Mouse (Mus musculus) lung, postnatal 14 days (tissue): ENCODE measurements around the gene Kif13a.
A peak's percentile ranks its signal among the peaks of the same experiment; 100 is the strongest.

Experiments
- DNase-seq: peaks from one replicate; pipeline ENCODE4 v3.0.0; 2021

The Kif13a gene

DNA sequence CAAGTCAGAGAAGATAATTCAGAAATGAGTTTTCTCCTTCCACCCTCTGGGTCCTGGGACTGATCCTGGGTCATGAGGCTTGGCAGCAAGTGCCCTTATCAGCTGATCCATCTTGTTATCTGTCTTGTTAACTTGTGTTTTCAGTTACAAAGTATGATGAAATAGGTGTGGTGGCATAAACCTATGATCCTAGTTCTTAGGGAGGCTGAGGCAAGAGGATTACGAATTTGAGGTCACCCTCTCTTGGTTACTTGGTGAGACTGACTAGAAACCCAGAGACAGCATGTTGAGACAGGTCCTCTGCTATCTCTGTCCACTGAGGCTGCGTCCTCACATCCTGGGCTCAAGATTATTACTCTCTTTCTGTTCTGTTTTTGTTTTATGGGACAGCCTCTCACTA, 164.3 kb downstream of the Kif13a start:
- no peak for DNase-seq

DNA sequence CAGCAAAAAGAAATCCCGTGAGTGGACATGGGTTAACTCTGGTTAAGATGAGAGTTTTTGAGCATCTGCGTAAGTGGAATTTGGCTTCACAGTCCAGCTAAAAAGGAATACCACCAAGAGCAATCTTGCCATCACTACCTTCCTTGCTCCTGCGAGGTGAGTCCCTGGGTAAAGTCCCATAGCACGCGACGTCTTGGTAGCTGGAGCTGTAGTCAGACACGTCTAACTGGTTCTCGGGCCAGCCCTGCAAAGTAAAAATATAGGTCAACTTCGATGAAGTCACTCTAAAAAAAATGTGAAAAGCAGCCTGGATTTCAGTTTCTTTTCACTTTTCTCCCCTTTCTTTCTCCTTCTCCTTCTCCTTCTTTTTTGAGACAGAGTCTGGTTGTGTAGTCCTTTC, 166.5 kb downstream of the Kif13a start:
- no peak for DNase-seq

GRCm38 (mm10) chr13:46760921-46761320, 168.7 kb downstream of the Kif13a start:
- DNase-seq = no peak

- no peak for DNase-seq
Measured at GRCm38 (mm10) chr13:46759281-46759809, 170.3 kb downstream of the Kif13a start.

DNA sequence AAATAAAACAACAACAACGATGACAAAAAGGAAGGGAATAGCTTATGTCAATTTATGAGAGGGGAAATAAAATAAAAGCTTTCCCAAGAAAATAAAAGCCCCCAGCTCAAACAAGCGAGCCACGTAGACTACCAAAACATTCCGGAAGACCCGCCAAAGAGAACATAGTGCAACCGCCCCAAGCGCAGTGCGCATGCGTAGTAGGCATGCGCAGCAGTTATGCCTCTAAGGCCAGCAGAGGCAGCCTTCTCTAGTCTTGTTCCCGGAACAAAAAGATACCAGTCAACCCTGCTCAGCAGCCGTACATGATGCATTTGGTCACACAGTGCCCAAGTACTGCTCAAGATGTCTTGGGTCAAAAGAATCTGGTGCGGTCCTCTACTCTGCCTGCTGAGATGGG, 171.0 kb downstream of the Kif13a start:
- no peak for DNase-seq

DNA sequence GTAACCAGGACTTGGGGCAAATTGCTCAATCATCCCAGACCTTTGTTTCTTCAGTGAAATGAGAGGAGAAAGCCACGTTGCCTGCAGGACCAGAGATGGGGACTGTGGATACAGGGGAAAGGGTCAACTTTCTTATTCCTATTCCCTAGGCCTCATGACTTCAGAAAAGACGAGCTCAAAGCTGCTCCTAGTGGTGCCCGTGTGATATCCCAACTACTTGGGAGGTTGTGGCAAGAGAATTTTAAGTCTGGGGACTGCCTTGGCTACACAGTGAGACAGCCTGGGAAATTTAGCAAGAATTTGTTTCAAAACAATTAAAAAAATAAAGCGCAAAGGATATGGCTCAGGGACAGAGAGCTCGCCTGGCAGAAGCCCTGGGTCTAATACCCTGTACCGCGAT, 171.7 kb downstream of the Kif13a start:
- DNase-seq = no peak

GRCm38 (mm10) chr13:46753294-46753693, 176.4 kb downstream of the Kif13a start:
- no peak for DNase-seq

DNA sequence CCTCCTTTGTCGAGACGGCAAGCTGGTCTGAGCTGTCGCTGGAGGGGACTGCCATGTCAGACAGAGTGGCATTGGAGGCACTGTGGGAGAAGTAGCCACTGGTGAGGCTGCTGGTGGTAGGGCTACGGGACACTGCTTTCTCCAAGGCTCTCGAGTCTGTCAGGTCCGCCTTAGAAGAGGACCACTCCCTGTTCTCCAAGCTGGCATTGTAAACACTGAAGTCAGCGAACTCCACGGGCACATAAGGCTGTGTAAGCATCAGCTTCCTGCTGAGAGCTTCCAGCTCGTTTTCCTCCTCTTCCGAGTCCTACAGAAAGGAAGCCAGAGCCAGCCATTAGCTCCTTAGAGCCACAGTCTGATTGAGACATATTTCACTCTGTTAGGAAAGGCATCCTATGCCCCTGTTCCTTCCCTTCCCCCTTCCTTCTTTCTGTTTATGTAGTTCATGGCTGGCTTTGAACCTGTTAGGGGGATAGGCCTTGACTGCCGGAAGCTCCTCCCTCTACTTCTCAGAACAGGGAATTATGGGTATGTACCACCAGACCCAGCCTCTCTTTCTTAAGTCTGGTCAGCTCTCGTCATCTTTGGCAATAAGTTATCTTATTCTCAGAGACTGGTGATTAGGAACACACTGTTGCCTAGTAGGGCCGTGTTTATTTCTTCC, 177.0 kb downstream of the Kif13a start:
- DNase-seq = peak; percentile 49

- no peak for DNase-seq
Measured at GRCm38 (mm10) chr13:46748138-46748873, 181.4 kb downstream of the Kif13a start.

- no peak for DNase-seq
Measured at GRCm38 (mm10) chr13:46743821-46744220, 185.8 kb downstream of the Kif13a start.

GRCm38 (mm10) chr13:46742367-46742766, 187.3 kb downstream of the Kif13a start:
- no peak for DNase-seq

DNA sequence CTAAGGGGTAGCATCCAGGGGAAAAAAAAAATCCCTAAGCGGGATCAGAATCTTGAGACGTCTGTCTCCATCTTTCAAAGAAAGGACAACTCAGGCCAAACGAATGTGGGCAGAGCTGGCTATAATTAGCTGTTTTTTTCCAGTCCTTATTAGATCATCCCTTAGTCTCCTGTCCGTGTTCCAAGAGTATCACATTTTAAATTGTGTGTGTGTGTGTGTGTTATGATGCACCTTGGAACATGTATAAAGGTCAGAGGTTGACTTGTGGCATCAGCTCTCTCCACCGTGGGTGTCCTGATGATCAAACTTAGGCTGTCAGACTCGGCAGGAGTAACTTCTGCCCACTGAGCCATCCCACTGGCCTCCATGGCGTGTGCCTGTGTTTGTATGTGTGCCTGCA, 190.2 kb downstream of the Kif13a start:
- DNase-seq = no peak

DNA sequence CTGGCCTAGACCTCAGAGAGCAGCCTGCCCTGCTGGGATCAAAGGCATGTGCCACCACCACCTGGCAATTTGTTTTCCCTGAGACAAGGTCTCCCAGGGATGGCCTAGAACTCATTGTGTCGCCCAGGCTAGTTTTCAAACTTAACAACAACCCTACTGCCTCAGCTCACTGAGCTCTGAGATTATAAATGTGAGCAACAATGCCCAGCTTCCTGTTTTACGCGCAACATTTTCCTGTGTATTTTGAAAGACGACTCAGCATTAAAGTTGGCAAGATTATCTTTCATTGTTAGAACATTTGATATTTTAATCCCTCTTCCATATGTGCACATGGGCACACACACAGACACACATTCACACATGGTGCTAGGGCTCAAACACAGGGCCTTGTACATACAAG, 192.2 kb downstream of the Kif13a start:
- no peak for DNase-seq

GRCm38 (mm10) chr13:46736479-46736865, 193.2 kb downstream of the Kif13a start:
- DNase-seq = no peak

DNA sequence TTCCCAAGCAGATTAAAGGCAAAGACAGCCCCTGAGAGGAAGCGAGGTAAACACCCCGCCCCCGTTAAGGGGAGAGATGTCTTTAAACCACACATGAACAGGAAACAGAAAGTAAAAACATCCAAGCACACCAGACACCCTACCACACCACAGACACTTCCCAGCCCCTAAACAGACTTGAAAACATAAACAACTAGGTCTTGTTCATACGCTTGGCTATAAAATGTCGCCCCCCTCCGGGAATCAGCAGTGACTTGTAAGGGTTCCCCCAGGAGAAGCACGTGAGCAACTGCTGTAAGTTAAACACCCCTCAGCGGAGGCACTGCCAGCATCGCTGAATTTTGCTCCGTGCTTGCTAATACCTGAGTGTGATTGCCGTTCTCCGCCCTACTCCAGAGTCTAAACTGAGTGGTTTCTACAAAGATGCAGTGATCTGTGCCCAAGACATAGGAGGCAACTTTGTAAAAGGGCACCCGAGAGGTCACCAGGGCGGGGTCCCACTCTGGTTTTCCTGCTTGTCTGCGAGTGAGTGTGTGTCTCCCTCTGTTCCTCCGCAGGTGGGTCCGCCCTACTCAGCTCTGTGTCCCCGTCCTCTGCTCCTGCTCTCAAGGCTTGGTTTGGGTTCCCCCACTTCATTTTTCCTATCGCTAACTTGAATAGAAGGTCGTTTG, 193.7 kb downstream of the Kif13a start:
- DNase-seq = peak; percentile 61

- no peak for DNase-seq
Measured at GRCm38 (mm10) chr13:46735219-46735807, 194.4 kb downstream of the Kif13a start.

GRCm38 (mm10) chr13:46729998-46730397, 199.7 kb downstream of the Kif13a start:
- no peak for DNase-seq

- DNase-seq = no peak
Measured at GRCm38 (mm10) chr13:46728411-46728810, 201.3 kb downstream of the Kif13a start.

DNA sequence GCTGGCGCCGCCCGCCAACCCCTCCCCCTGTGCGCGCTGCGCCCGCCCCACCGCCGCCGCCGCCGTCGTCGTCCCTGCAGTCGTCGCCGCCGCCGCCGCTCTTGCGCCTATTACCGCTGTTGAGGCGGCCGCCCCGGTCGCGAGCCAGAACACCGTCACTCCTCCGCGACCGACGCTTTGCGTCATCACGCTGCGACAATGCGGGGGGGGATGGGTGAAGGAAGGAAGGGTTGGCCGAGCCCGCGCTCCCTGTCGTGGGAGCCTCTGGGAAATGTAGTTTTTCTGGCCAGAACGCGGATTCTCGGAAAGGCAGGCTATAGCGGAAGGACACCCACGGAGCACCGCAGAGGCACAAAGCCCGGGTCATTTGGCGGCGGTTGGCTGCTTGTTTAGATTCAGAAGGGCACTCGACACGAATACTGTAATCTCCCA, 201.8 kb downstream of the Kif13a start, which contains the start of gene Nup153:
Gene Nup153 (minus strand): TSS at position 104 of the 432 bp plus-strand sequence.
- DNase-seq = peak; percentile 100

DNA sequence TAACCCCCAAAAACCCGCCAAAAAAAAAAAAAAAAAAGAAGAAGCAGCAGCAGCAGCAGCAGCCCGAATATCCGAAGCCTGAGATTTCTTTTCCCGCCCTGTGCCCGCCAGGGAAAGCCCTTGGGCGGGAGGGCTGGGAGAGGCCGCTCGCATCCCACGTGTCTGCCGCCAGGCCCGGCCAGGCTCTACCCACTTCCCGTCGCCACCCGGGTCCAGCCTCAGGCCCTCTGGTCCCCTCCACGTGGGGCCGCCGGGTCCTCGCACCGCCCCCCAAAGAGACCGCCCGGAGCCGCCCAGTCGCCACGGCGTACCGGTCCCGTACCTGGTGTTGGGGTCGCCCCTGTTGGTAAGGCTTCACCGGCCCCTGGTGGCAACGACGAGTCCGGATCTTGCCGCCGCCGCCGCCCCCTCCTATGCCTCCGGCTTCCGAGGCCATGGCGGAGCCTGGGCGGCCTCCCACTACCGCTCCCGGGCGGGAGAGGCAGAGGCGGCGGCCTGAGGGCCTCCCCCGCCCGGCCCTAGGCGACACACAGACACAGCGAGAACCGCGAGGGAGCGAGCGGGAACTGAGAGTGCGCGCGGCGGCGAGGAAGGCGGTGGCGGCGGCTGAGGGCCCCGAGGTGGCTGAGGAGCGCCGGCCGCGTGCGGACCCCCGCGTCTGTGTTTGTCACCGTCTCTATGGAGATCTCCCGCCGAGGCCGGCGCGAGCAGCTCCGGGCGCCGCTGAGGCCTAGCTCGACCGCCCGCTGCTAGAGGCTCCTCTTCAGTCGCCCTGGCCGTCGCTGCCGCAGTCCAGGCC, 202.4 kb downstream of the Kif13a start:
- DNase-seq = peak; percentile 60

- DNase-seq = peak; percentile 17
Measured at GRCm38 (mm10) chr13:46726288-46727037, 203.2 kb downstream of the Kif13a start.

DNA sequence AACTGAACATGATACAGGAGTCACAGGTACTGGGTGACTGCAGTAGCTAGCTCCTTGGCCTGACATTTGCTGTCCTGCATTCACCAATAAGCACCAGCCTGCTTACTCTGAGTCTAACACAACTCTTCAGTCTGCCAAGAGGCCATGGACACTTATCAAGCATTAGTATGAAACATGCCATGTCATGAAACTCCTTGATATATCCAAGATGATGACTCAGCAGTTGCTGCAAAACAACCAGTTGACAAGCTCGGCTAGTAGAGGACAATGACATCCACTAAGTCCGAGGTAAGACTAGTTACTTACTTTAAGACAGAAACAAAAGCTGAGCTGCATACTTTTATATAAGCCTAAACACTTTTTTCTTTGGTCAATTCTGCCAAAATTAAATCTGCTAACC, 204.4 kb downstream of the Kif13a start:
- DNase-seq = no peak
